Mouse (Mus musculus) limb, embryonic 12.5 days (tissue): ENCODE measurements around the gene Mapk7. TPM values are rescaled to one million over a fixed set of nuclear protein-coding genes. Genes with fewer than 3 reads are reported as not detected.

ENCODE experiments used
- ATAC-seq: fragments of 200-750 bp; cut with Nextera tagmentation; 2 replicates; pipeline ENCODE4 v1.8.0; 2017; ENCODE audit warnings: low read depth, moderate TSS enrichment; ENCODE audit not compliant: insufficient number of reproducible peaks, insufficient read depth, low FRiP score, low TSS enrichment
- H3K27ac ChIP-seq: fragments of 300-500 bp; sonication (generic); 2 replicates; pipeline ENCODE4 v1.5.1; 2016; ENCODE audit warnings: mild to moderate bottlenecking, moderate library complexity
- H3K27me3 ChIP-seq: fragments of 300-500 bp; sonication (generic); 2 replicates; pipeline ENCODE4 v1.6.1; 2016; ENCODE audit warnings: mild to moderate bottlenecking, moderate library complexity
- H3K36me3 ChIP-seq: fragments of 300-500 bp; sonication (generic); 2 replicates; pipeline ENCODE4 v1.6.1; 2016; ENCODE audit warnings: mild to moderate bottlenecking, moderate library complexity
- H3K4me1 ChIP-seq: fragments of 300-500 bp; sonication (generic); replicated peaks from 2 replicates; pipeline ENCODE4 v1.6.1; 2016
- H3K4me2 ChIP-seq: fragments of 300-500 bp; sonication (generic); 2 replicates; pipeline ENCODE4 v1.6.1; 2016; ENCODE audit warnings: mild to moderate bottlenecking, moderate library complexity
- H3K4me3 ChIP-seq: fragments of 300-500 bp; sonication (generic); replicated peaks from 2 replicates; pipeline ENCODE4 v1.5.1; 2016; ENCODE audit warnings: mild to moderate bottlenecking
- H3K9ac ChIP-seq: fragments of 300-500 bp; sonication (generic); replicated peaks from 2 replicates; pipeline ENCODE4 v1.6.1; 2016; ENCODE audit warnings: mild to moderate bottlenecking, moderate library complexity
- H3K9me3 ChIP-seq: fragments of 300-500 bp; sonication (generic); 2 replicates; pipeline ENCODE4 v1.6.1; 2016; ENCODE audit warnings: mild to moderate bottlenecking, moderate library complexity
- WGBS: fragments of 180-500 bp; shearing (Covaris S2); methylation state at CpG from one replicate; pipeline ENCODE4 v1.1.7; 2016; 5-methylcytosine and 5-hydroxymethylcytosine counted together
- polyA plus RNA-seq: library from polyadenylated mRNA; unstranded; fragments of >200 nt; fragmentation: Nextera tagmentation; extraction: Ambion mirVana; gene quantifications from 2 replicates; pipeline ENCODE4 v1.2.1, GENCODE M21; 2016

Mapk7 gene
- polyA plus RNA-seq, 1 experiment from 2014 or later: 85.0 TPM

GRCm38 (mm10) chr11:61481239-61482090 is 12.7 kb downstream of the Mapk7 start:
- H3K27ac ChIP-seq: peak overlapping the region; percentile 35; the same call in 1 of the 2 replicates

GRCm38 (mm10) chr11:61478788-61479187 is 15.4 kb downstream of the Mapk7 start:
- no peak for ATAC-seq
- Histone ChIP-seq H3K9ac (no peak overlapping the region), H3K9me3 (no peaks in the 10 kb centered on the region), H3K4me2 (no peak overlapping the region), H3K27ac (no peak overlapping the region), H3K27me3 (no peaks in the 10 kb centered on the region), H3K4me3 (no peak overlapping the region), H3K36me3 (no peaks in the 10 kb centered on the region), H3K4me1 (peaks cover 31% of the 10 kb centered on the region)
- WGBS: 86% methylated on average over 4 of the region's 4 CpGs

More at GRCm38 (mm10) chr11:61481239-61482090, 12.7 kb downstream of the Mapk7 start:
- Histone ChIP-seq H3K9me3 (no peaks in the 10 kb centered on the region), H3K4me3 (no peak overlapping the region), H3K36me3 (peaks cover under 1% of the 10 kb centered on the region; the same call in 1 of the 2 replicates), H3K4me1 (peaks cover 47% of the 10 kb centered on the region), H3K9ac (0 out of 2 replicates have a peak overlapping the region, but pooled peaks have one; percentile 23), H3K27me3 (no peaks in the 10 kb centered on the region), H3K4me2 (no peak overlapping the region)
- ATAC-seq: no peak
- WGBS: 56% methylated on average over 9 of the region's 9 CpGs

GRCm38 (mm10) chr11:61477566-61478508 is 16.4 kb downstream of the Mapk7 start:
- ATAC-seq: no peak
- Histone ChIP-seq H3K4me1 (peaks cover 21% of the 10 kb centered on the region), H3K36me3 (no peaks in the 10 kb centered on the region), H3K9ac (no peak overlapping the region), H3K4me2 (no peak overlapping the region), H3K4me3 (no peak overlapping the region), H3K9me3 (no peaks in the 10 kb centered on the region), H3K27ac (no peak overlapping the region), H3K27me3 (no peaks in the 10 kb centered on the region)
- WGBS: 69% methylated on average over 17 of the region's 17 CpGs

- Histone ChIP-seq H3K4me2 (peak overlapping the region; percentile 13), H3K4me3 (no peak overlapping the region), H3K27me3 (no peaks in the 10 kb centered on the region), H3K9me3 (no peaks in the 10 kb centered on the region), H3K27ac (no peak overlapping the region), H3K4me1 (peaks cover 18% of the 10 kb centered on the region), H3K9ac (no peak overlapping the region), H3K36me3 (no peaks in the 10 kb centered on the region)
- WGBS: 43% methylated on average over 12 of the region's 12 CpGs
- ATAC-seq: no peak
These were observed 17.3 kb downstream of the Mapk7 start for GRCm38 (mm10) chr11:61476786-61477382.

GRCm38 (mm10) chr11:61473630-61474029 is 20.6 kb downstream of the Mapk7 start:
- no peaks in the 10 kb centered on the region for H3K36me3 ChIP-seq
- no peak overlapping the region for H3K27ac ChIP-seq
- WGBS: 67% methylated on average over 4 of the region's 4 CpGs
- no peaks in the 10 kb centered on the region for H3K9me3 ChIP-seq
- peaks cover 10% of the 10 kb centered on the region for H3K4me1 ChIP-seq
- H3K27me3 ChIP-seq: no peaks in the 10 kb centered on the region
- no peak overlapping the region for H3K4me3 ChIP-seq
- H3K4me2 ChIP-seq: no peak overlapping the region
- no peak for ATAC-seq
- H3K9ac ChIP-seq: no peak overlapping the region

GRCm38 (mm10) chr11:61470880-61471279 is 23.3 kb downstream of the Mapk7 start:
- H3K4me1 ChIP-seq: peaks cover 5% of the 10 kb centered on the region; the same call in 1 of the 2 replicates
- ATAC-seq: no peak
- H3K36me3 ChIP-seq: no peaks in the 10 kb centered on the region
- no peaks in the 10 kb centered on the region for H3K27me3 ChIP-seq
- H3K27ac ChIP-seq: no peak overlapping the region
- no peaks in the 10 kb centered on the region for H3K9me3 ChIP-seq
- H3K4me2 ChIP-seq: no peak overlapping the region
- no peak overlapping the region for H3K9ac ChIP-seq
- no peak overlapping the region for H3K4me3 ChIP-seq

- Histone ChIP-seq H3K9ac (no peak overlapping the region), H3K36me3 (no peaks in the 10 kb centered on the region), H3K27ac (no peak overlapping the region), H3K4me2 (no peak overlapping the region), H3K4me1 (peaks cover 5% of the 10 kb centered on the region; the same call in 1 of the 2 replicates), H3K9me3 (no peaks in the 10 kb centered on the region), H3K27me3 (no peaks in the 10 kb centered on the region), H3K4me3 (no peak overlapping the region)
- WGBS: 69% methylated on average over 7 of the region's 7 CpGs
- ATAC-seq: no peak
These were observed 24.8 kb downstream of the Mapk7 start for GRCm38 (mm10) chr11:61469317-61469917.

- no peak for ATAC-seq
- H3K9ac ChIP-seq: no peak overlapping the region
- no peak overlapping the region for H3K4me3 ChIP-seq
- H3K4me2 ChIP-seq: no peak overlapping the region
- 85% methylated on average over 4 of the region's 4 CpGs for WGBS
- no peaks in the 10 kb centered on the region for H3K27me3 ChIP-seq
- no peaks in the 10 kb centered on the region for H3K36me3 ChIP-seq
- H3K4me1 ChIP-seq: peaks cover 5% of the 10 kb centered on the region; the same call in 1 of the 2 replicates
- H3K27ac ChIP-seq: no peak overlapping the region
- no peaks in the 10 kb centered on the region for H3K9me3 ChIP-seq
These were observed 25.7 kb downstream of the Mapk7 start for GRCm38 (mm10) chr11:61468534-61468933.

GRCm38 (mm10) chr11:61465422-61465821 is 28.8 kb downstream of the Mapk7 start:
- H3K27me3 ChIP-seq: no peaks in the 10 kb centered on the region
- H3K9ac ChIP-seq: no peak overlapping the region
- peaks cover 1% of the 10 kb centered on the region; the same call in 1 of the 2 replicates for H3K9me3 ChIP-seq
- H3K36me3 ChIP-seq: no peaks in the 10 kb centered on the region
- 78% methylated on average over 4 of the region's 4 CpGs for WGBS
- no peak overlapping the region for H3K4me3 ChIP-seq
- no peak overlapping the region for H3K27ac ChIP-seq
- no peaks in the 10 kb centered on the region for H3K4me1 ChIP-seq
- H3K4me2 ChIP-seq: no peak overlapping the region
- ATAC-seq: no peak

GRCm38 (mm10) chr11:61464071-61464470 is 30.1 kb downstream of the Mapk7 start:
- no peak overlapping the region for H3K4me2 ChIP-seq
- H3K27ac ChIP-seq: 0 out of 2 replicates have a peak overlapping the region, but pooled peaks have one; percentile 50
- WGBS: 48% methylated on average over 2 of the region's 2 CpGs
- no peak for ATAC-seq
- no peaks in the 10 kb centered on the region for H3K4me1 ChIP-seq
- no peaks in the 10 kb centered on the region for H3K36me3 ChIP-seq
- H3K27me3 ChIP-seq: no peaks in the 10 kb centered on the region
- peaks cover 6% of the 10 kb centered on the region; the same call in 1 of the 2 replicates for H3K9me3 ChIP-seq
- no peak overlapping the region for H3K9ac ChIP-seq
- H3K4me3 ChIP-seq: no peak overlapping the region
